Mouse (Mus musculus): Measurements from ENCODE around the gene Vamp2. TPM values are rescaled to one million over a fixed set of nuclear protein-coding genes. Genes with fewer than 3 reads are reported as not detected.

The Vamp2 gene
- total RNA-seq, 2 experiments from 2014 or later, result 71.1 to 85.8 TPM

- no peak for DNase-seq
- intact Hi-C loops (cut with DNase I), result no loop called here
These were observed 19.4 kb downstream of the Vamp2 start for GRCm38 (mm10) chr11:69107676-69108075.

GRCm38 (mm10) chr11:69108223-69108622 is 19.9 kb downstream of the Vamp2 start:
- DNase-seq, result no peak
- intact Hi-C loops (cut with DNase I), result no loop called here

GRCm38 (mm10) chr11:69109032-69109900 is 21.0 kb downstream of the Vamp2 start:
- intact Hi-C loops (cut with DNase I), result no loop called here
- DNase-seq, result no peak

GRCm38 (mm10) chr11:69110319-69111046 is 22.2 kb downstream of the Vamp2 start:
- DNase-seq, result peak; percentile 96 to 98
- intact Hi-C loops (cut with DNase I), result no loop called here

- DNase-seq, result no peak
- intact Hi-C loops (cut with DNase I), result no loop called here
These were observed 22.9 kb downstream of the Vamp2 start for GRCm38 (mm10) chr11:69111051-69111810.

- intact Hi-C loops (cut with DNase I), result no loop called here
- DNase-seq, result no peak
These were observed 23.6 kb downstream of the Vamp2 start for GRCm38 (mm10) chr11:69111865-69112264.

- intact Hi-C loops (cut with DNase I), result loop anchor here (2.0 kb wide), 1 partner anchor 13 kb away; no protein-coding TSS in a partner anchor
- DNase-seq, result no peak
These were observed 25.7 kb downstream of the Vamp2 start for GRCm38 (mm10) chr11:69114018-69114417.

- DNase-seq, result no peak
- intact Hi-C loops (cut with DNase I), result loop anchor here (2.0 kb wide), 1 partner anchor 14 kb away; no protein-coding TSS in a partner anchor
These were observed 26.3 kb downstream of the Vamp2 start for GRCm38 (mm10) chr11:69114621-69115020.

GRCm38 (mm10) chr11:69116843-69117242 is 28.6 kb downstream of the Vamp2 start:
- DNase-seq, result no peak
- intact Hi-C loops (cut with DNase I), result no loop called here

- peak; percentile 76 to 79 for DNase-seq
These were observed 29.7 kb downstream of the Vamp2 start for GRCm38 (mm10) chr11:69117737-69118695.

GRCm38 (mm10) chr11:69118765-69119164 is 30.5 kb downstream of the Vamp2 start:
- peak; percentile 92 to 95 for DNase-seq
- intact Hi-C loops (cut with DNase I), result no loop called here

More at GRCm38 (mm10) chr11:69117737-69118695, 29.7 kb downstream of the Vamp2 start:
- intact Hi-C loops (cut with DNase I), result no loop called here

GRCm38 (mm10) chr11:69119446-69120155 is 31.3 kb downstream of the Vamp2 start:
- no peak for DNase-seq
- intact Hi-C loops (cut with DNase I), result no loop called here

- DNase-seq, result no peak
- intact Hi-C loops (cut with DNase I), result no loop called here
These were observed 32.1 kb downstream of the Vamp2 start, which contains the start of gene Hes7 for GRCm38 (mm10) chr11:69120221-69121000. Gene Hes7 (plus strand): TSS chr11:69120404.

- DNase-seq, result peak; percentile 57 to 58
- intact Hi-C loops (cut with DNase I), result no loop called here
These were observed 32.9 kb downstream of the Vamp2 start for GRCm38 (mm10) chr11:69121001-69121740.

GRCm38 (mm10) chr11:69121741-69122335 is 33.5 kb downstream of the Vamp2 start:
- intact Hi-C loops (cut with DNase I), result loop anchor here (1.0 to 2.0 kb wide), 2 partner anchors 33 to 55 kb away; partner anchors contain the start of gene Vamp2
- no peak for DNase-seq

- peak; percentile 93 to 94 for DNase-seq
- intact Hi-C loops (cut with DNase I), result loop anchor here (1.0 to 2.0 kb wide), 2 partner anchors 34 to 55 kb away; partner anchors contain the start of gene Vamp2
These were observed 34.2 kb downstream of the Vamp2 start, which contains the start of gene 9130213A22Rik for GRCm38 (mm10) chr11:69122336-69122951. Gene 9130213A22Rik (minus strand): TSS chr11:69122589.

All from heart, postnatal 10 days (tissue).